ENCODE assay signal across 8 mouse cellular contexts in genomic region chr3:36571361-36571826, GRCm38 (mm10). TPM values are rescaled to one million over a fixed set of nuclear protein-coding genes. Genes with fewer than 3 reads are reported as not detected.
A peak's percentile ranks its signal among the peaks of the same experiment; 100 is the strongest.
DNase-seq lines count a peak whose midpoint lies in the region; ATAC-seq and TF ChIP-seq lines count a peak whose summit lies in the region.

No protein-coding gene starts in this region.

- no peaks in the 10 kb centered on the region for H3K9me3 ChIP-seq in heart, embryonic 12.5 days (replicated peaks)
- H3K9me3 ChIP-seq in hindbrain, embryonic 14.5 days (ENCODE audit: control insufficient read depth, low read length): no peaks in the 10 kb centered on the region

- H3K4me3 ChIP-seq in heart, embryonic 12.5 days: peak overlapping the region; percentile 98
- H3K4me3 ChIP-seq in hindbrain, embryonic 14.5 days (replicated peaks; ENCODE audit: low read length): peak overlapping the region; percentile 51

- ATAC-seq in heart, embryonic 12.5 days (ENCODE audit: insufficient number of reproducible peaks, low FRiP score): peak; percentile 20; the same call in 1 of the 2 replicates
- no peak; the same call in 1 of the 2 replicates for ATAC-seq in hindbrain, embryonic 14.5 days (ENCODE audit: low FRiP score)

- no peaks in the 10 kb centered on the region for H3K27me3 ChIP-seq in heart, embryonic 12.5 days (replicated peaks)
- no peaks in the 10 kb centered on the region for H3K27me3 ChIP-seq in hindbrain, embryonic 14.5 days (ENCODE audit: control insufficient read depth, insufficient read depth, low read length)

- peaks cover 29% of the 10 kb centered on the region for H3K36me3 ChIP-seq in heart, embryonic 12.5 days
- H3K36me3 ChIP-seq in hindbrain, embryonic 14.5 days (replicated peaks; ENCODE audit: control insufficient read depth, insufficient read depth): peaks cover 40% of the 10 kb centered on the region

- H3K9ac ChIP-seq in heart, embryonic 12.5 days: peak overlapping the region; percentile 95
- peak overlapping the region; percentile 45 for H3K9ac ChIP-seq in hindbrain, embryonic 14.5 days

- no peak for DNase-seq in heart, adult 11 months
- DNase-seq in 3T3-L1 (ENCODE audit: low read depth, low spot score): peak; percentile 57
- peak; percentile 31 for DNase-seq in brain, embryonic 14.5 days (ENCODE audit: low read depth)
- DNase-seq in hindbrain, embryonic 14.5 days (ENCODE audit: low spot score): no peak
- peak; percentile 47 for DNase-seq in mesoderm, embryonic 11.5 days (ENCODE audit: low read depth, low spot score)
- DNase-seq in layer of hippocampus, adult 11-12 months (ENCODE audit: low spot score): no peak
- no peak for DNase-seq in cerebellum, adult 9-11 months

- TF ChIP-seq CTCF in brain, embryonic 14.5 days (IDR thresholded peaks at IDR 0.05; ENCODE audit: borderline replicate concordance, extremely low read depth, insufficient read depth, insufficient read length): no peak

- peak overlapping the region; percentile 86 for H3K27ac ChIP-seq in heart, embryonic 12.5 days (ENCODE audit: poor library complexity, severe bottlenecking)
- no peak overlapping the region for H3K27ac ChIP-seq in hindbrain, embryonic 14.5 days

- under 1% methylated on average over 44 of the region's 46 CpGs for WGBS in heart, embryonic 12.5 days
- WGBS in hindbrain, embryonic 14.5 days: under 1% methylated on average over 46 of the region's 46 CpGs

- no peak for TF ChIP-seq POLR2A in brain, embryonic 14.5 days (IDR thresholded peaks at IDR 0.05; ENCODE audit: borderline replicate concordance, extremely low read depth, insufficient read depth, insufficient read length, poor library complexity, severe bottlenecking)

- peaks cover 20% of the 10 kb centered on the region for H3K4me1 ChIP-seq in heart, embryonic 12.5 days (replicated peaks)
- H3K4me1 ChIP-seq in hindbrain, embryonic 14.5 days (replicated peaks; ENCODE audit: control insufficient read depth, insufficient read depth, low read length): peaks cover 7% of the 10 kb centered on the region

- peak overlapping the region; percentile 95 for H3K4me2 ChIP-seq in heart, embryonic 12.5 days
- H3K4me2 ChIP-seq in hindbrain, embryonic 14.5 days (replicated peaks): peak overlapping the region; percentile 99

RNA-seq across cellular contexts. Expression of gene Ccna2, which starts 0.6 kb away (rescaled TPM):
- 194 and 199 TPM in 2 replicates for polyA plus RNA-seq in heart, embryonic 12.5 days (2016; fragmentation: Nextera tagmentation; extraction: Ambion mirVana)
- polyA plus RNA-seq in brain, embryonic 14.5 days (2012; rRNA removed): 45.0 and 73.5 TPM in 2 replicates
- polyA plus RNA-seq in hindbrain, embryonic 14.5 days (2014; fragmentation: Nextera tagmentation; extraction: Ambion mirVana): 29.8 and 42.3 TPM in 2 replicates

RNA-seq across cellular contexts. Expression of gene Exosc9, which starts 19.0 kb away (rescaled TPM):
- 45.0 and 49.5 TPM in 2 replicates for polyA plus RNA-seq in heart, embryonic 12.5 days (2016; fragmentation: Nextera tagmentation; extraction: Ambion mirVana)
- 41.2 and 45.7 TPM in 2 replicates for polyA plus RNA-seq in brain, embryonic 14.5 days (2012; rRNA removed)
- polyA plus RNA-seq in hindbrain, embryonic 14.5 days (2014; fragmentation: Nextera tagmentation; extraction: Ambion mirVana): 74.5 and 77.9 TPM in 2 replicates

RNA-seq across cellular contexts. Expression of gene Bbs7, which starts 41.9 kb away (rescaled TPM):
- polyA plus RNA-seq in heart, embryonic 12.5 days (2016; fragmentation: Nextera tagmentation; extraction: Ambion mirVana): 11.8 and 12.0 TPM in 2 replicates
- 13.7 and 15.6 TPM in 2 replicates for polyA plus RNA-seq in brain, embryonic 14.5 days (2012; rRNA removed)
- polyA plus RNA-seq in hindbrain, embryonic 14.5 days (2014; fragmentation: Nextera tagmentation; extraction: Ambion mirVana): 20.6 and 24.0 TPM in 2 replicates

RNA-seq across cellular contexts. Expression of gene Gm11549, which starts 49.8 kb away (rescaled TPM):
- 0.30 and 0.31 TPM in 2 replicates for polyA plus RNA-seq in heart, embryonic 12.5 days (2016; fragmentation: Nextera tagmentation; extraction: Ambion mirVana)
- polyA plus RNA-seq in brain, embryonic 14.5 days (2012; rRNA removed): 0.35 and 0.40 TPM in 2 replicates
- 0.20 and 0.35 TPM in 2 replicates for polyA plus RNA-seq in hindbrain, embryonic 14.5 days (2014; fragmentation: Nextera tagmentation; extraction: Ambion mirVana)

Comparison
In these comparisons a context has a peak if more than half of its experiments do, and no peak if none do; other contexts are left out.
1. DNase-seq: peak in 3T3-L1 (single experiment), brain, embryonic 14.5 days (single experiment) and mesoderm, embryonic 11.5 days (single experiment); none in heart, adult 11 months (single experiment), hindbrain, embryonic 14.5 days (single experiment), layer of hippocampus, adult 11-12 months (single experiment) and cerebellum, adult 9-11 months (single experiment).